Mouse (Mus musculus) liver, embryonic 14.5 days (tissue): Measurements from ENCODE around the gene Keap1.

ENCODE experiments used
- CTCF ChIP-seq: IDR thresholded peaks from 2 replicates; pipeline ENCODE4 v1.5.1; 2016; ENCODE audit warnings: antibody characterized with exemption, low read depth, control low read depth
- EP300 ChIP-seq: IDR thresholded peaks from 2 replicates; pipeline ENCODE4 v1.6.1; 2016; ENCODE audit warnings: antibody characterized with exemption, low read depth

GRCm38 (mm10) chr9:21204156-21204527 lies 35.0 kb downstream of the Keap1 start:
- TF ChIP-seq CTCF (no peak), EP300 (no peak)
